Mouse (Mus musculus): ENCODE measurements around the gene Zfp827.

DNA sequence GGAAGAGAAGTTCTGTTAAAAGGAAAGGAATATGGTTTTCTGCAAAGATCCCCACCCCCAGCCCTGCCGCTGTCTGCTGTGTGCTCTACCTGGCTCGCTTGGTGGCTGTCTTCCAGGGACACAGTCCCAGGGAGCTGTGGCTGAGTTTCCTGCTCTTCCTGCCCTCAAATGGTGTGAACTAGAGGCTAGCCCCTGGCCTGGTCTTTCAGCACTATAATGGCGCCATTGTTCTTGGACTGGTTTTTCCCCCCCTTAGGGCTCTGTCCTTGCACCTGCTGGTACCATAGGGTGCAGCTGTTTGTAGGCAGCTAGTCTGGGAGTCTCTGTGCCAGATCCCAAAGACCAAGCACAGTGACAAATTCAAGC lies 50.9 kb downstream of the Zfp827 start:
- no peak for TF ChIP-seq CTCF (conservative IDR thresholded peaks at IDR 0.05; ENCODE audit: insufficient read depth, insufficient read length, low read depth, low read length)
- TF ChIP-seq POLR2A (IDR thresholded peaks at IDR 0.05; ENCODE audit: low read depth, low read length), result no peak
